Mouse (Mus musculus) brain, embryonic 18.5 days (tissue): ENCODE data around the gene Epyc.
A peak's percentile ranks its signal among the peaks of the same experiment; 100 is the strongest.

ENCODE experiments used
- DNase-seq: peaks from one replicate; pipeline ENCODE4 v3.0.0-alpha.2; 2012; ENCODE audit warnings: low read depth, low spot score

The Epyc gene

DNA sequence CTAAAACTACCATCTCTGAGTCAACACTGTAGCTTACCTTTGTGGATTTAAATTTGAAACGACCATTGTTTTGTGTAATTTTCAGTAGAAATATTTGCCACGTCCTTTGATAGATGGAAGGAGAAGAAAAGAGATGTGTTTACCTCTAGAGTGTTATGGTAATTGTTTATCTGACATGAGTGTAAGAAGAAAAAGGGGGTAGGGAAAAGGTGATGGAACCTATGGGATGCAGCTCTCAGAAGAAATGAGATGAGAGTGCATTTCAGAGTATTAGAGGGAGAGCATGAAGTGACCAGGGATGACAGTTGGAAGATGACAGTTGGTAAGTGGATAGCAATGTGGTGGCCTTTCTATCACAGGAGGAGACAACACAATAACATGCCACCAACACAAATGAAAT, at the start of gene Epyc:
Epyc (plus strand) TSS at position 301 of the 400 bp plus-strand sequence.
- DNase-seq: no peak

DNA sequence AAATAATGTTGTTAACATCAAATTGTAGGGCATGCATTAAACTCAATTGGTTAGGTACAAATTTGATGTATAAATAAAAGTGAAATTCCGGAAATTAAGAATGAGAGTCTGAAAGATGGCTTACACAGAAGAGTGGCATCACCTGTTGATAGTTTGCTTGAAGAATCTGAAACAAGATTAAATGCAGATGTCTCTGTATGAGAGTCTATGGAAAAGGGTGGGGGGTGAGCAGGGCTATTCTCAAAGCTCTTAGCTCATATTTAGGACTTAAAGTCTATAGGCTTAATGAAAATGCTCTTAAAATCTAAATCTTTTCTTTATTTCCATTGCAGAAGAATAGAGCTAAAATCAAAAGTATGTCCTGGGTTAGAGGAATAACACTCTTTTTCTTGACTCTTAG, 48.2 kb upstream of the Epyc start:
- no peak for DNase-seq

DNA sequence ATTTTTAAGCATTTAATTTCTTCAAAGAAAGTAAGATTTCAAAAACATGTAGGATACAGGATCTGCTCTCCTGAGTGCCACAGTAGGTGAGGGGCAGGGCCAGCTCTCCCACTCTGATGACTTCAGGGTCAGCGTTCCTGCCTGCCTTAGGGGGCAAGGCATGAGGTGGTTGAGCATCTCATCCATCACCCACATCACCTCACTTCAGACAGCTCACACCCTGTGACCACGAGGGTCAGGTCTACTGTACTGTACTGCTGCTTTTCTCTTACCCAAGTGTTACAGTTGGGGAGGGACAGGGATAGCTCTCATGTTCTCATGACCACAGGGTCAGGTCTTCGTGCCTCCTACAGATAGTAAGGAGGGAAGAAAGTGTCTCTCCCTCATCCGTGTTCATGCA, 42.1 kb upstream of the Epyc start:
- DNase-seq: no peak

DNA sequence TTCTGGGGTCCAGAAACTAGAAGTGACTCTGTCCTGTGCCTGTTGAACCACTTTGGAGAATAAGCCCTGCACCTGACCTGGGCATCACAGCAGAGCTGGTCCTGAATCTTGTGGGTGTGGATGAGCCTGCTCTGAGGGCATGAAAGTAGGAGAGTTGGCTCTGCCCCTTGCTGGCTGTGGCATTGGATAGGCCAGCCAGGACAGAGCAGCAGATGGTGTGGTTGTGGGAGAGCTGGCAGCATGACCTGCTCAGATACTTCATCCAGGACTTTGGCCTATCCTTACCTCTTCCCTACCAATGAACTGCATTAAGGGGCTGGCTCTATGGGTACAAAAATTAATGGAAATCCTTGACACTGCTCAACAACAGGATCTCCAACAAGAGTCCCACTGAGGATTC, 40.6 kb upstream of the Epyc start:
- DNase-seq: no peak

DNA sequence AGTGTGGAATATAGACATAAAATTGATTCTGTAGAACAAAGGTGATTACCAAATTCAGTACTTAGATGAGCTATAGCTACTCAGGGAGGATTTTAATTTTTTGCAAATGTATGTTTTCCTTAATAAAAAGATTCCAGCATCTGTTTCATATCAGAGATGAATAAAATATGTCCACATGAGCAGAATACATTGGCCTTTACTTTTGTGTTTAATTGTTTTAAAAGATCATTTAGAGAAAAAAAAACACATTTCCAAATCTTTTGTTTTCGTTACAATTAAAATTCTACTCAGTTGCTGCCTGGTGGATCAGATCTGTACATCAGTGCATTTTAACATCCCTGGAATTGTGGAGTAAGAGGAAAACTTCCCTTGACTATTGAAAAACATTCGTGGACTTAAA, 37.3 kb upstream of the Epyc start, which contains the start of gene Kera:
Kera (plus strand) TSS at position 301 of the 400 bp plus-strand sequence.
- DNase-seq: no peak

DNA sequence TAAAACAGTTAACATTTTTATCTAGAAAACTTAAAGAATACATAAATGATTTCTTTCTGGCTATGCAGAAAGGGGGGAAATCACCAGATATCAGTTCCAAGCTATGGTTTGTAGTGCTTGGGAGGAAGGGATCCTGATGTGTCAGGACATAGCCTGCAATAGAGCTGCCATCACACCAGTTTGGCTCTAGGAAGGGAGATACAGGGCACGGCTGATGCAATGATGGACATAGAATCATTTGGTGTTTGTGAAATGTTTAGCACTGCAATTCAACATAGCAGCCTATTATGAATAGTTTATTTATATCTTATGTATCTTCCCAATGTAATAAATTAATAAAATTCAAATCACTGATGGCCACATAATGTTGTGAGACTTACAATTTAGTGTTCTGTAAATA, 21.5 kb upstream of the Epyc start:
- no peak for DNase-seq

DNA sequence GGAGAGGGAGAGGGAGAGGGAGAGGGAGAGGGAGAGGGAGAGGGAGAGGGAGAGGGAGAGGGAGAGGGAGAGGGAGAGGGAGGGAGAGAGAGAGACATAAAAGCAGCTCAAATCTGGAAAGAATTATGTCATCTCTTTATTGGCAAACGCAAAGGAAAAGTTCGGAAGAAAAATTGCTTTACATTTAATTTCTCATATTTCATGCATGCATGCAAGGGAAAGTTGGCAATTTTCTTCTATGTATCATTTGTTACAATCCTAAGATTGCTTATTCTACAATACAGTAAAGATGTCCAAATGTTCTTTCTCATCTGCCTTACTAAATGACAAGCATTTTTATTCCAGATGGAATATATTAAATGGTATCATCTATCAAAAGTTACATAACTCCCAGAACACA, 19.5 kb upstream of the Epyc start:
- no peak for DNase-seq

DNA sequence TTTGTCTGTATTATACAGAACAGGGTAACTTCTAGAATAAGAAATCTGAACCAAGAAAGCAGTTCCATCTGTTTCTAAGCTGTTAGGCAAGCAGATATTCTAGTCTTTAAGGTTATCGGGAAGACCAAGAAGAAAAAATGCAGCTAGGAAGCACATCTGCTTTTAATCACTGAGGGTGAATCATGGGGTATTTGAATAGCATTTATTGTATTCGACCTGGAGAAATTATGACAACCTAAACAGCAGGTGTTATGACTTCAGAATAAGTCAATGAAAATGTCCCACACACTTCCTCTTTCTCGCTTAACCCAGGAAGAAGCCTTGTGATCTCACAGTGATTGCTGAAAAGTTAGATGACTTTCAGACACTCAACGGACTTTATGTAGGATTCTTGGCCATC, 18.8 kb upstream of the Epyc start:
- DNase-seq: no peak

DNA sequence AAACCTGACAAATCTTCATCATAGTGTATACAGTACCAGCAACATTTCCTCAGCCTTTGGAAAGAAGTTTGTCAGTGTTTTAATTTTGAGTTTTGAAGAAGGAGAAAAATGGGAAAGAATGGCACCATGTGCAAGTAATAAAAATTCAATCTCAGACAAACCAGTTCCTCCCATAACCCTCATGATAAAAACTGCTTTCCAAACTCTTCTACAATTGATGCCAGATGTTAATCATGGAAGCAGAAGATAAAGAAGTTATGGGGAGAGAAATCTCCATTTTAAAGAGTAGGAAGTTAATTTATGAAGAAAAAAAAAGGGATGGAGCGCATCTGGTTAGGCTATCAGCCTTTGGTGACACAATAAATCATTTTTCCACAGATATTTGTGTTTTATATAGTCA, 17.3 kb upstream of the Epyc start:
- no peak for DNase-seq

DNA sequence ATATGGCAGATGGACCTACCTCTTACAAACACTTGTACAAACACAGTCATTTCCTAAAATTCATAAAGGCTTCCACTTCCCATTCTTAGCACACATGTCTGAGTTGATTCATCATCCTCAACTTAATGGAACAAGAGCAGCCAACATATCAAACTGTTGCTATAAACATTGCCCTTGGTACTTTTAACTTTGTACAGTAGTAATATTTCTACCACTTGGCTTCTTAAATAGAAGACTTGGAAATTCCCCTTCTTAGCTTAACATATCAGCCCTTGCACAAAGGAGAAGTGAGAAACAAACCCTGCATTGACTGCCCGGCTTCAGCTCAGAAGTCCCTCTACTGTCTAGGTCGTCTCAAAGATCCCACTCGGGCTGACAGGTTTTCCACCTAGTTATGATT, 12.8 kb upstream of the Epyc start:
- DNase-seq: no peak

DNA sequence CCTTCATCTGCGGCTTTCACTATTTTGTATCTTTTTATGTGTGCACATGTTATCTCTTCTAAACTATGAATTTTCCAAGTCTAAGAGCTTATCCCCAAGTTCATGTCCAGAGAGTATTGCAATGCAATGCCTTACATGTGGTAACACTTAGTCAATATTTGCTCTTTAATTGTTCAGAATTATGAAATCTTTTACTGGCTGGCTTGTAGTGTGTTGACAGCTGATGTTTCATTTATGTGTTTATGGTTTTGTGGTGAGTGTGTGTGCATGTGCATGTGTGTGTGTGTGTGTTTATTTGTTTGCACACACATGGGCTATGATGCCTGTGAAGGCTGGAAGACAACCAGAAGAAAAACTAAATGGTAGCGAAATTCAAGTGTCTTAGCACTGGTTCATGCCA, 1.9 kb upstream of the Epyc start:
- DNase-seq: no peak

DNA sequence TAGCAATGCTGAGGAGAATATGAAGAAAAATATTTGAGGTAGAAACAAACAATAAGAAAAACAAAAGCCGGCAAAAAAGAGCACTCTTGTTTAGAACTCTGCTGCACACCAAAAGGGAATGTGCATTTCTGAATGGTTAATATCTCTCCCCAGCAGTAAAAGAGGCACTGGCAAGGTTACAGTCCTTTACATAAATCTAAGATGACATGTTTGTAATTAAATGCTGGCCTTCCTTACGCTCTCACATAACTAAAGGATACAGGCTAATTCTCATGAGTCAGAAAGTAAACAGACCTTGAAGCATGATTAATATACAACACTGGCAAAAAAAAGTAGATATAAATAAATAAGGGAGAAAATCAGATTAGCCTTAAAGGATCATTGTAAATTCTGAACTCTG, 6.5 kb downstream of the Epyc start:
- no peak for DNase-seq

DNA sequence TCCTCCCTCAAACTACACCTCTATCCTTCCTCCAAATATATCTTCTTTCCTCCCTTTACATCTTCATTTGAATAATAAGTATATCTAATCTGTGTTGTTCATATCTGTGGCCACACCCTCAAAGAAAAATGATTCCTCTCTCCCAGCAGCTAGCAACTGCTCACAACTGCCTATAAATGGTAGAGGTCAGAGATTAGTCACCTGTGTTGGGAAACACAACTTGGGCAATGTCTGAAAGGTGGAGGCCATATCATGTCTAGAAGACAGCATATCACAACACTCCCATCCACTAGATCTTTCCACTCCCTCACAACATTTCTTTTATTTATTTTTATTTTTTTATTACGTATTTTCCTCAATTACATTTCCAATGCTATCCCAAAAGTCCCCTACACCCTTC, 15.6 kb downstream of the Epyc start:
- DNase-seq: no peak

DNA sequence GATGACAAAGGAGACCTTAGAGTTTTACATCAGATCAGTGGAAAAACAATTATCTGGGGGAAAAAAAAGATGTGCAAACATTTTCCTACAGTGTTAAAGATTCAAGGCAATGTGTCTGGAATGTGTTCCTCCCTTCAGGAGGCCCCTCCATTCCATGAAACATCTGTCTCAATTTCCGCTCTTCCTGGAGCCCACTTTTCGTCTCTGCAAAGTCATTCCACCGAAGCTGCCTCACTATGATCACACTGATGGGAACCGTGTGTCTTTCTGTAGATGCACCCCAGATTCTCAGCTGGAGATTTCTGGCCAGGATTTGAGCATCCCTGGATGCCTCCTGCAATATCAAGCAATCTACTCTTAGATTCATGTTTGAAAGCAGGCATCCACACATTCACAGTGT, 24.8 kb downstream of the Epyc start:
- no peak for DNase-seq

DNA sequence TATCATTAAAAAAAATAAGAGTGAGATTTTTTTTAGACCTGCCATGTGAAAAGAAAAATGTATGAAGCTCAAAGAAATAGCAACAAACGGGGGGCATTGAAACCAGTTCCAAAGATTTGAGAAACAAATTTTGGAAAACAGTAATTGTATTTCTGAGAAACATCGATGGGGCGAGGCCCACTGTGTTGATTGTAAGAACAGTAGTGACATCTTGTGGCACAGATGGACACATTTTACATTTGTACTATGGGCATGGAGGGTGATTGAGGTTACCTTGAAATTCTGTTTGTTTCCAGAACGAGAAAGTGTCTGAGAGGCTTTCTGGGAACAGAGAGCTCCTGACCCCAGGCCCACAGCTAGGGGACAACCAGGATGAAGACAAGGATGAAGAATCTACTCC, 26.3 kb downstream of the Epyc start:
- peak; percentile 18 for DNase-seq

DNA sequence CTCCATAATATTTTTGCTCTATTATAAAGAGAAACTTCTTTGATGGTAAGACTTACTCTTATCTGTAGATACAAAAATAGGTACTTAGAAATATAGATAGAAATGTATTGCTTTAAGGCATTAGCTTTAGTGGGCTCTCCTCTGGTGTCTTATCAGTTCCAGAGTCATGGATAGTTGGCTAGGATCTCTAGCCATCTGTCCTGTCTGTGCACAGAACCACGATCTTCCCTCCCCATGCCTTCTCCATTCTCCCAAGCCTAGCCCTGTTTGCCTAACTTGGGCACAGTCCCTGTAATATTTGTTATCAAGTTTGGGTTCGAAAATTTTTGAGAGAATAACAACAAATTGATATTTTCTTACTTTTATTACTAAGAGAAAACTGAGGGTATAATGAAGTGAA, 29.4 kb downstream of the Epyc start:
- DNase-seq: no peak

DNA sequence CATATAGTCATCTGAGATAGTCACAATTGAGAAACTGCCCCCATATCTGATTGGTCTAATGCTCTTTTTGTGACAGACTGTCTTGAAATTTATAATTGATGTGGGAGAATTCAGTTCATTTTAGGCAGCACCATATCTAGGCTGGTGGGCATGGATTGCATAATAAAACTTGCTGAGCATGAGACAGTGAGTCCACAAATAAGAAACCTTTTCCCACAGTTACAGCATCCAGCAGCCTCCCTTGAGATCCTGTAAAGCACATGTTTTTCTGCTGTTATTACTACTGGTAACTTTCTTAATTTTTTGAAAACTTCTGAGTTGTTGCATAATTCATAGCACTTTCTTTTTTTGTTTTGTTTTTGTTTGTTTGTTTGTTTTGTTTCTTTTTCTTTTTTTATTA, 39.1 kb downstream of the Epyc start:
- DNase-seq: no peak

DNA sequence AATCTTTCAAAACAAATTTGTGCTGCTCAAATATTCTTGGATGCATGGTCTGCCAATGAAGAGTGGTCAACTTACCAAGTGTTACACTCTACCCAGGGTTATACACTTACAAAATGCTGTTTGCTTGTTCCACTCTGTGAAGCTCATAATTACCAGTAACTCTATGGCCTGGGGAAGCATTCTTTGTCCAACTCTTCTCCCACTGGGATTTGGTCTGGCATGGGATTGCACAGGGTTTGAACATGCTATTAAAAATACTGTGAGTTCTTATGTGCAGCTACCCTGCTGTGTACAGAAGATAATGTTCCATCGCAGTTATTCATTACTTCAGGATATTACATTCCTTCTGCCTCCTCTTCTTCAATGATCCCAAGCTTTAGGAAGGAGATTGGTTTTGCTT, 43.3 kb downstream of the Epyc start:
- DNase-seq: no peak

DNA sequence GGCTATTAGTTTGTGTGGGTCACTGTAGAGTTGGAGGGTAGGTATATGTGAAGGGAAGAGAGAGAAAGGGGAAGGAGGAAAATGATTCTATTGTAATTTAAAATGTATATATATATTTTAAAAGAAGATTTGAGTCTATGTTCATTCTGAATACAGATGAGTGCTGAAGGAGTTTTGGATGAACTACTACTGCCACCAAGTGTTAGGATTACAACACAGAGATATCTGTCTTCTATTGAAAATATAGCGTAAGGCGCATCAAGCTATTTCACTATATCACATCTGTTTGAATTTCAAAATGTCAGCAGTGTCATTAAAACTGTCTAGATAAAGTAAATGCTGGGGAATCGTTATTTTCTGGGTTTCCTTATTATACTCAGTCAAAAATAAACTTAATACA, 45.6 kb downstream of the Epyc start:
- no peak for DNase-seq

DNA sequence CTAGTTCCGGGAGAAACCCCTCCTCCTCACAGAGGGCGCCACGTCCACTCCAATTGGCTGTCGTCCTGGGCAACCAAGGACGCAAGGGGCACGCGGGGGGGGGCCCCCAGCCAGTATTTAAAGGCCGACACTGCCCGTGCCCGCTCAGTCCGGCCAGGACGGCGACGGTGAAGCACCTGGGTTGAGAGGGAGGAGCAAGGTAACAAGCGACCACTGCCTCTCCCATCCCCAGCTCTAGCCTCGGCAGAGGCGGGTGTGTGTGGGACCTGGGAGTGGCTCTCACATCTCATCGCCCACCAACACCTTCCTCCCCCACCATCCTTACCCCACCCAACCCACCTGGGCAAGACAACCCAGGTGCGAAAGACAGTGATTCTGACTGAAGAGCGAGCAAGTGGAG, 49.0 kb downstream of the Epyc start, which contains the start of gene Ccer1:
Ccer1 (plus strand) TSS at position 147 of the 400 bp plus-strand sequence.
- no peak for DNase-seq

DNA sequence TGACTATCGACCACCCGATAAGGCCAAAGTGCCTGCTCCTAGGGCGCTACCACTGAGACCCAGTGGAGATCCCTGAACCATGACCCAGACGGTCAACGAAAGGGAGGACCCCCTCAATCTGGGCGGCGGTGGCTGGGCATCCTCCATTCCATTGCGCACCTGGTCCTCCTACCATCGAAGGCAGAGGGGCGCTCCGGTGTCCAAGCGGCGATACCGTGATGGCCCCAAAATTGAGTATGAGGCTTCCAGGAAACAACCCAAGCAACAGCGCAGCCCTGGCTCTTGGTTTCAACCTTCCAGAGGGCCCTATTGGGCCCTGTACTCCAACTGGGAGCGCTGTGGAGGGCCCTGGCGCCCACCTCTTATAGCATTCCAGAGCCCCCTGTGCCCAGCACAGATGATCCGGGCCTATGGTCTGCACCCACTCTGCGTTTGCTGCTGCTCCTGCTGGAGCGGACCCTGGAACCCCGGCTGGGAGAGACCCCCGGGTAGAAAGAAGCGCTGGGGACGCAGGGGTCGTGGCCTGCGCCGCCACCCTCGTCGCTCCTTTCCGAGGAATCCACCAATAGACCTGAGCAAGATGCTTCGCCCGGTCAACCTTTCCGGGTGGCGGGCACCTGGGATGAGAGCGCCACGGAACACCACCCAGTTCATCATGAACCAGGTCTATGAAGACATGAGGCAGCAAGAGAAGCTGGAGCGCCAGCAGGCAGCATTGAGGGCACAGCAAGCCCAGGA, 49.7 kb downstream of the Epyc start:
- no peak for DNase-seq

DNA sequence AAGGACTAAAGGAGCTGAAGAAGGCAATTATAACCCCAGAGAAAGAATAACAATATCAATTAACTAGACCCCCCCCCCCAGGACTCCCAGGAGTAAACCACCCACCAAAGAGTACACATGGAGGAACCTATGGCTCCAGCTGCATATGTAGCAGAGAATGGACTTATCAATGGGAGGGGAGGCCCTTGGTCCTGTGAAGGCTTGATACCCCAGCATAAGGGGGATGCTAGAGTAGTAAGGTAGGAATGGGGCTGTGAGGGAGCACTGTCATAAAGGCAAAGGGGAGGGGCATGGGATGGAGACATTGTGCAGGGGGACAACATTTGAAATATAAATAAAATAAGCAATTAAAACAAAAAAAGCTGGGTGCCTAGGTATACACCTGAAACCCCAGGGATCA, 58.5 kb downstream of the Epyc start:
- no peak for DNase-seq

DNA sequence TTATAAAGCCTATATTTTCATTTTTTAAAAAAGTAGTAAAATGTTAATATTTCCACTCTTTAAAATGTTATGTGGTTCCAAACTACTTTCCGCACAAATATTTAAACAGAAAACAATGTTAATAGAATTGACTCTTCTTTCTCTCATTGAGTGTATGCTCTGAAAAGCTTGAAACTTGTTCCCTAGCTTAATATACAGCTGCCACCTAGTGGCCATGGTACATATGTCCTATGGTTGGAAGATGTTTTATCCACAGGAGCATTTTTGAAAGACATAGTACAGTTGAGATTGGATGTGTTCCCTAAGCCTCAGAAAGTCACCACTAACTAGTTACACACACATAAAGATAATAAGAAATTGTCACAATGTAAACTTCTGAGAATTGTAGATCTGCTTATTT, 60.7 kb downstream of the Epyc start:
- no peak for DNase-seq

DNA sequence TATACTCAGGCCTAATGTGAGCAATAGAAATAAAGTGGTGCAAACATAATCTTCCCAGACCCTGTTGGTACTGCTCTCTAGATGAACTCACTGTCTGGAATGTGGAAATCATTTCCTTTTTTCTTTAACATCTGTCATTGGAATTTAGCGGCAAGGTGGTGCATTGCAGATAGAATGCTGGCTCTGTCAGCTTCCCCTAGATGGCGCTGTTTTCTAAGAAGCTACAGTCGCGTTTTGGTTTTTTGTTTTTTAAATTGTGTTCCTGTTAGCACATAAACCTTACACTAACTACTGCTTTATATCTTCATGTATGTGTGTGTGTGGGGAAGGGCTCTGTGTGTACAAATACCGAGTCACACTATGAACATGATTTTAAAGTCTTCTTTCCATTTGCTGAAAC, 68.8 kb downstream of the Epyc start:
- peak; percentile 47 for DNase-seq
